Mouse (Mus musculus) lung, adult 2 months (tissue): Measurements from ENCODE around the gene Mrpl34. TPM values are rescaled to one million over a fixed set of nuclear protein-coding genes. Genes with fewer than 3 reads are reported as not detected.

ENCODE experiments used
- DNase-seq: peaks from one replicate; pipeline ENCODE4 v3.0.0; 2022
- H3K4me1 ChIP-seq: fragments of 200-500 bp; 2 replicates; pipeline ENCODE4 v1.6.1; 2011; ENCODE audit warnings: low read length; ENCODE audit not compliant: control insufficient read depth, insufficient read depth
- H3K4me3 ChIP-seq: fragments of 200-500 bp; replicated peaks from 2 replicates; pipeline ENCODE3; 2011; ENCODE audit warnings: low read depth, mild to moderate bottlenecking, control low read depth, low read length; ENCODE audit errors: extremely low read depth
- CTCF ChIP-seq: fragments of 200-500 bp; IDR thresholded peaks from 2 replicates; pipeline ENCODE4 v1.5.1; 2011; ENCODE audit warnings: mild to moderate bottlenecking, low read length, control low read depth; ENCODE audit not compliant: insufficient read depth
- POLR2A ChIP-seq: fragments of 200-500 bp; IDR thresholded peaks from 2 replicates; pipeline ENCODE4 v1.6.1; 2011; ENCODE audit warnings: low read depth, mild to moderate bottlenecking, control low read depth, low read length, borderline replicate concordance; ENCODE audit errors: extremely low read depth
- WGBS: fragments of 180-500 bp; shearing (Covaris S2); methylation state at CpG from one replicate; pipeline ENCODE4 v1.1.7; 2018; 5-methylcytosine and 5-hydroxymethylcytosine counted together
- polyA plus RNA-seq: library from polyadenylated mRNA; depleted of rRNA; stranded (reverse); fragments of >200 nt; gene quantifications from 2 replicates; pipeline ENCODE4 v1.2.3, GENCODE M21; 2012

Gene Mrpl34
- polyA plus RNA-seq, 1 experiment = 59.4 TPM

- no peak for DNase-seq
- 52% methylated on average over 22 of the region's 22 CpGs for WGBS
- Histone ChIP-seq H3K4me1 (no peaks in the 10 kb centered on the region), H3K4me3 (no peak overlapping the region)
- TF ChIP-seq POLR2A (no peak), CTCF (no peak)
Measured at GRCm38 (mm10) chr8:71456906-71457305, 7.9 kb upstream of the Mrpl34 start.

- H3K4me3 ChIP-seq = no peak overlapping the region
- no peak for TF ChIP-seq POLR2A
- TF ChIP-seq CTCF = no peak
- H3K4me1 ChIP-seq = no peaks in the 10 kb centered on the region; the same call in 1 of the 2 replicates
- no peak for DNase-seq
- 87% methylated on average over 20 of the region's 20 CpGs for WGBS
Measured at GRCm38 (mm10) chr8:71457659-71458270, 7.0 kb upstream of the Mrpl34 start.

GRCm38 (mm10) chr8:71460716-71461115 is 4.0 kb upstream of the Mrpl34 start:
- no peak for DNase-seq
- WGBS = 96% methylated on average over 6 of the region's 6 CpGs
- TF ChIP-seq CTCF = no peak
- TF ChIP-seq POLR2A = no peak
- Histone ChIP-seq H3K4me3 (no peak overlapping the region), H3K4me1 (peaks cover 6% of the 10 kb centered on the region)

GRCm38 (mm10) chr8:71461152-71461840 is 3.5 kb upstream of the Mrpl34 start:
- TF ChIP-seq CTCF = no peak
- TF ChIP-seq POLR2A = no peak
- 90% methylated on average over 47 of the region's 47 CpGs for WGBS
- DNase-seq = no peak
- Histone ChIP-seq H3K4me1 (peaks cover 6% of the 10 kb centered on the region), H3K4me3 (no peak overlapping the region)

GRCm38 (mm10) chr8:71462191-71462590 is 2.6 kb upstream of the Mrpl34 start:
- TF ChIP-seq CTCF (no peak), POLR2A (no peak)
- H3K4me3 ChIP-seq = no peak overlapping the region
- peaks cover 6% of the 10 kb centered on the region for H3K4me1 ChIP-seq
- no peak for DNase-seq
- WGBS = 71% methylated on average over 4 of the region's 4 CpGs

- WGBS = 6% methylated on average over 16 of the region's 16 CpGs
- TF ChIP-seq POLR2A (no peak), CTCF (no peak)
- Histone ChIP-seq H3K4me3 (peak overlapping the region; percentile 78), H3K4me1 (peaks cover 6% of the 10 kb centered on the region)
- DNase-seq = no peak
Measured at GRCm38 (mm10) chr8:71462786-71463185, 2.0 kb upstream of the Mrpl34 start.

GRCm38 (mm10) chr8:71463188-71464033 is 1.3 kb upstream of the Mrpl34 start, which contains the start of gene Abhd8:
Gene Abhd8 (minus strand): TSS chr8:71463655.
- TF ChIP-seq POLR2A = peak; percentile 53; the same call in 1 of the 2 replicates
- no peak for TF ChIP-seq CTCF
- peak; percentile 98 for DNase-seq
- Histone ChIP-seq H3K4me3 (peak within 1 kb of the TSS; percentile 78), H3K4me1 (peaks cover 6% of the 10 kb centered on the region)
- WGBS = 1% methylated on average over 55 of the region's 55 CpGs

GRCm38 (mm10) chr8:71465733-71466132 is 974 bp downstream of the Mrpl34 start:
- 73% methylated on average over 8 of the region's 8 CpGs for WGBS
- Histone ChIP-seq H3K4me1 (peaks cover 17% of the 10 kb centered on the region), H3K4me3 (no peak overlapping the region)
- TF ChIP-seq CTCF (no peak), POLR2A (no peak)
- no peak for DNase-seq

GRCm38 (mm10) chr8:71466198-71466597 is 1.4 kb downstream of the Mrpl34 start:
- TF ChIP-seq CTCF (no peak), POLR2A (no peak)
- no peak for DNase-seq
- H3K4me3 ChIP-seq = no peak overlapping the region
- H3K4me1 ChIP-seq = peaks cover 17% of the 10 kb centered on the region
- 91% methylated on average over 5 of the region's 5 CpGs for WGBS
